Mouse (Mus musculus) megakaryocyte, embryonic 14.5 days (primary cell): Measurements from ENCODE around the gene Phb2.

ENCODE experiments used
- FLI1 ChIP-seq: IDR thresholded peaks from 2 replicates; pipeline ENCODE4 v1.6.1; 2012; ENCODE audit warnings: low read length, inconsistent platforms, mixed read lengths
- GATA1 ChIP-seq: IDR thresholded peaks from 3 replicates; pipeline ENCODE4 v1.6.1; 2012; ENCODE audit warnings: mixed read lengths, low read length, inconsistent platforms, borderline replicate concordance

- no peak for TF ChIP-seq GATA1
- no peak for TF ChIP-seq FLI1
These were observed 16.5 kb downstream of the Phb2 start for GRCm38 (mm10) chr6:124728621-124729020.
